In the genomic region with DNA sequence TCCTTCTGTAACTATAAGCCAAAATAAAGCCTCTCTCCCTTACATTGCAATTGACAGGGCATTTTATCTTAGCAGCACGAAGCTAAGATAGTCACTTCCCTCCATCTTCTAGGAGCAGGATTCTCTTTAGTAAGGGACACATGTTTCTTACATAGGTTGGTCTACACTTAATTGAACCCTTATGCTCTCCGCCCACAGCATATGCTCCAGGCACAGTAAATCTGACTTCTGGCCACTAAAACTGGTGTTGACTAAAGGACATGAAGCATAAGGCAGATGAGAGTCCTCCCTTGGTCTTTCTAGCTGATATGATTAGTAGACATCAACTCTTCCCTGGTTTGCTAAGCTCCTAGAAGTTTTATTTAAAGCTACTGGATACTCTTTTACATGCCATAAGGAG, we compare ENCODE assay signal across 21 mouse cellular contexts. TPM values are rescaled to one million over a fixed set of nuclear protein-coding genes. Genes with fewer than 3 reads are reported as not detected.
DNase-seq lines count a peak whose midpoint lies in the region; ATAC-seq and TF ChIP-seq lines count a peak whose summit lies in the region.
"Had no signal": no experiment of that assay in that cellular context is flagged by ENCODE, and none has a peak within 500 bp of the region (broad histone marks: within the 10 kb centered on the region; RNA-seq: fewer than 3 reads in every experiment).

No protein-coding gene starts in this region.

- H3K27me3 ChIP-seq in lung, postnatal 0 days (replicated peaks; ENCODE audit: insufficient read depth, low read length): no peaks in the 10 kb centered on the region
- H3K27me3 ChIP-seq: CH12.LX, Patski had no signal

- no peak overlapping the region for H3K4me2 ChIP-seq in lung, postnatal 0 days (replicated peaks; ENCODE audit: low read depth, low read length)

- DNase-seq in 3T3-L1 (ENCODE audit: low read depth, low spot score) (peak; percentile 51), NIH3T3 (ENCODE audit: low read depth) (peak; percentile 52)
- DNase-seq in lung, postnatal 0 days (ENCODE audit: low spot score): no peak
- DNase-seq in lung, postnatal 10 days: no peak
- DNase-seq: adrenal gland, adult 2 months; adrenal gland, adult 8-10 months; adrenal gland, postnatal 10 days; adrenal gland, postnatal 14 days; adrenal gland, postnatal 25 days; adrenal gland, postnatal 36 days; B cell, adult 2 months; cerebellum, adult 11 months; cerebellum, adult 11-12 months; cerebellum, adult 18-20 months; cerebellum, adult 2 months; cerebellum, adult 8-10 months had no signal

- no peak for TF ChIP-seq CTCF in lung, postnatal 0 days (IDR thresholded peaks at IDR 0.05)

- no peak overlapping the region for H3K4me3 ChIP-seq in lung, postnatal 0 days (ENCODE audit: low read depth, low read length)

- H3K9me3 ChIP-seq in lung, postnatal 0 days (ENCODE audit: low read length): no peaks in the 10 kb centered on the region

- H3K4me1 ChIP-seq in lung, postnatal 0 days (ENCODE audit: insufficient read depth, low read depth, low read length): no peaks in the 10 kb centered on the region

- no peak for TF ChIP-seq EP300 in lung, postnatal 0 days (IDR thresholded peaks at IDR 0.05)

- no peak overlapping the region for H3K9ac ChIP-seq in lung, postnatal 0 days (replicated peaks; ENCODE audit: low read depth)

- WGBS in lung, postnatal 0 days: 78% methylated on average over 2 of the region's 2 CpGs

- H3K36me3 ChIP-seq in lung, postnatal 0 days (ENCODE audit: insufficient read depth, low read length): no peaks in the 10 kb centered on the region
- H3K36me3 ChIP-seq: G1E had no signal

- ATAC-seq in lung, postnatal 0 days: no peak
- ATAC-seq: activated CD4-positive, CD25-positive, alpha-beta regulatory T cell, adult 4 months; CD4-positive, CD25-positive, alpha-beta regulatory T cell, adult 4 months; Patski had no signal

- H3K27ac ChIP-seq in lung, postnatal 0 days (ENCODE audit: low read length): no peak overlapping the region

RNA-seq across cellular contexts. Expression of a gene that starts 17.1 kb away (rescaled TPM):
- 1.7 and 1.9 TPM in 2 replicates for polyA plus RNA-seq in lung, postnatal 0 days (2015; fragmentation: Nextera tagmentation; extraction: Ambion mirVana)
- polyA plus RNA-seq: G1E had no signal

RNA-seq across cellular contexts. Expression of a gene that starts 31.7 kb away (rescaled TPM):
- polyA plus RNA-seq in lung, postnatal 0 days (2015; fragmentation: Nextera tagmentation; extraction: Ambion mirVana): 364 and 369 TPM in 2 replicates

RNA-seq across cellular contexts. Expression of a gene that starts 45.7 kb away (rescaled TPM):
- polyA plus RNA-seq in lung, postnatal 0 days (2015; fragmentation: Nextera tagmentation; extraction: Ambion mirVana): 10.9 and 11.6 TPM in 2 replicates

Comparison
In these comparisons a context has a peak if more than half of its experiments do, and no peak if none do; other contexts are left out.
1. DNase-seq: peak in 3T3-L1 (single experiment) and NIH3T3 (single experiment); none in lung, postnatal 0 days (single experiment) and lung, postnatal 10 days (single experiment).